Mouse (Mus musculus) adrenal gland, postnatal 10 days (tissue): ENCODE measurements around the gene Acox1. TPM values are rescaled to one million over a fixed set of nuclear protein-coding genes. Genes with fewer than 3 reads are reported as not detected.
A peak's percentile ranks its signal among the peaks of the same experiment; 100 is the strongest.

Experiments used
- DNase-seq: peaks from one replicate; pipeline ENCODE4 v3.0.0; 2021; ENCODE audit warnings: mixed read lengths
- long read RNA-seq, 2 experiments: library from polyadenylated mRNA; stranded (forward); transcript quantifications; one replicate each; pipeline ENCODE4 v2.0.0; 2021
- total RNA-seq, 2 experiments: library from RNA; stranded (reverse); gene quantifications; 2 replicates each; pipeline ENCODE4 v1.2.3; 2021

Acox1 gene
- 100 to 1,000 TPM; 177 to 242 TPM for total RNA-seq
- long read RNA-seq, experiment 1, transcript Acox1-201 (14 exons, 3,987 nt) = major isoform, 105 of 244 reads
- long read RNA-seq, experiment 1, transcript Acox1-202 (14 exons, 3,743 nt) = minor isoform, 37 of 244 reads
- long read RNA-seq, experiment 1, partial matches to known transcripts = 51 of 244 reads
- long read RNA-seq, experiment 1, other reads (novel, unspliced or antisense) = 50 of 244 reads
- long read RNA-seq, experiment 2, transcript Acox1-201 (14 exons, 3,987 nt) = major isoform, 65 of 115 reads
- long read RNA-seq, experiment 2, transcript Acox1-202 (14 exons, 3,743 nt) = minor isoform, 24 of 115 reads
- long read RNA-seq, experiment 2, partial matches to known transcripts = 8 of 115 reads
- long read RNA-seq, experiment 2, other reads (novel, unspliced or antisense) = 18 of 115 reads

- DNase-seq = peak; percentile 98
Observed at GRCm38 (mm10) chr11:116198639-116199531, at the start of gene Acox1, which contains the start of gene Ten1. Gene Acox1 (minus strand): TSS chr11:116199045. Gene Ten1 (plus strand): TSS chr11:116198855.

GRCm38 (mm10) chr11:116247502-116248222, 48.8 kb upstream of the Acox1 start:
- no peak for DNase-seq

GRCm38 (mm10) chr11:116245616-116246015, 46.8 kb upstream of the Acox1 start:
- no peak for DNase-seq

GRCm38 (mm10) chr11:116244580-116244979, 45.7 kb upstream of the Acox1 start:
- no peak for DNase-seq

- no peak for DNase-seq
Observed at GRCm38 (mm10) chr11:116241744-116242235, 42.9 kb upstream of the Acox1 start.

- no peak for DNase-seq
Observed at GRCm38 (mm10) chr11:116239797-116240196, 41.0 kb upstream of the Acox1 start.

- peak; percentile 74 for DNase-seq
Observed at GRCm38 (mm10) chr11:116237742-116238395, 39.0 kb upstream of the Acox1 start, which contains the start of gene Evpl. Gene Evpl (minus strand): TSS chr11:116238077.

- no peak for DNase-seq
Observed at GRCm38 (mm10) chr11:116234901-116235300, 36.1 kb upstream of the Acox1 start.

- DNase-seq = no peak
Observed at GRCm38 (mm10) chr11:116232427-116232826, 33.6 kb upstream of the Acox1 start.

GRCm38 (mm10) chr11:116228699-116229098, 29.9 kb upstream of the Acox1 start:
- DNase-seq = no peak

GRCm38 (mm10) chr11:116226414-116226813, 27.6 kb upstream of the Acox1 start:
- DNase-seq = peak; percentile 93

GRCm38 (mm10) chr11:116222740-116223059, 23.9 kb upstream of the Acox1 start:
- DNase-seq = no peak

- DNase-seq = peak; percentile 43
Observed at GRCm38 (mm10) chr11:116221931-116222739, 23.3 kb upstream of the Acox1 start.

GRCm38 (mm10) chr11:116219885-116220284, 21.0 kb upstream of the Acox1 start:
- DNase-seq = peak; percentile 87

- peak; percentile 96 for DNase-seq
Observed at GRCm38 (mm10) chr11:116218737-116219400, 20.0 kb upstream of the Acox1 start.

- DNase-seq = peak; percentile 70
Observed at GRCm38 (mm10) chr11:116218263-116218662, 19.4 kb upstream of the Acox1 start.

- DNase-seq = no peak
Observed at GRCm38 (mm10) chr11:116216549-116216948, 17.7 kb upstream of the Acox1 start.

GRCm38 (mm10) chr11:116215991-116216390, 17.1 kb upstream of the Acox1 start:
- no peak for DNase-seq

- peak; percentile 42 for DNase-seq
Observed at GRCm38 (mm10) chr11:116215181-116215580, 16.3 kb upstream of the Acox1 start.

GRCm38 (mm10) chr11:116213877-116214510, 15.1 kb upstream of the Acox1 start:
- DNase-seq = no peak
